Mouse (Mus musculus) heart, embryonic 13.5 days (tissue): ENCODE measurements around the gene Akap17b. TPM values are rescaled to one million over a fixed set of nuclear protein-coding genes. Genes with fewer than 3 reads are reported as not detected.

Experiments
- ATAC-seq: fragments of 200-750 bp; cut with Nextera tagmentation; 2 replicates; pipeline ENCODE4 v1.8.0; 2017; ENCODE audit warnings: moderate TSS enrichment; ENCODE audit not compliant: insufficient number of reproducible peaks, low FRiP score, low TSS enrichment; ENCODE audit errors: extremely low read depth
- H3K27ac ChIP-seq: fragments of 300-500 bp; sonication (generic); replicated peaks from 2 replicates; pipeline ENCODE4 v1.5.1; 2015; ENCODE audit warnings: moderate library complexity, mild to moderate bottlenecking, inconsistent platforms
- H3K27me3 ChIP-seq: fragments of 300-500 bp; sonication (generic); replicated peaks from 2 replicates; pipeline ENCODE4 v1.6.1; 2015; ENCODE audit warnings: mild to moderate bottlenecking, inconsistent platforms
- H3K36me3 ChIP-seq: fragments of 300-500 bp; sonication (generic); 2 replicates; pipeline ENCODE4 v1.6.1; 2015; ENCODE audit warnings: mild to moderate bottlenecking, inconsistent platforms
- H3K4me1 ChIP-seq: fragments of 300-500 bp; sonication (generic); 2 replicates; pipeline ENCODE4 v1.6.1; 2015; ENCODE audit warnings: inconsistent platforms
- H3K4me2 ChIP-seq: fragments of 300-500 bp; sonication (generic); 2 replicates; pipeline ENCODE4 v1.6.1; 2015; ENCODE audit warnings: inconsistent platforms, mild to moderate bottlenecking, moderate library complexity
- H3K4me3 ChIP-seq: fragments of 300-500 bp; sonication (generic); 2 replicates; pipeline ENCODE4 v1.5.1; 2015; ENCODE audit warnings: moderate library complexity, mild to moderate bottlenecking, inconsistent platforms
- H3K9ac ChIP-seq: fragments of 300-500 bp; sonication (generic); 2 replicates; pipeline ENCODE4 v1.6.1; 2015; ENCODE audit warnings: inconsistent platforms, mild to moderate bottlenecking, moderate library complexity
- H3K9me3 ChIP-seq: fragments of 300-500 bp; sonication (generic); 2 replicates; pipeline ENCODE4 v1.6.1; 2016; ENCODE audit warnings: inconsistent platforms
- WGBS: fragments of 180-500 bp; shearing (Covaris S2); methylation state at CpG from one replicate; pipeline ENCODE4 v1.1.7; 2015; ENCODE audit warnings: mixed read lengths; 5-methylcytosine and 5-hydroxymethylcytosine counted together
- polyA plus RNA-seq: library from polyadenylated mRNA; unstranded; fragments of >200 nt; fragmentation: Nextera tagmentation; extraction: Ambion mirVana; gene quantifications from 2 replicates; pipeline ENCODE4 v1.2.1, GENCODE M21; 2015

Gene Akap17b
- 1.4 and 1.5 TPM in 2 replicates for polyA plus RNA-seq

GRCm38 (mm10) chrX:36644657-36645551 lies at the start of gene Akap17b:
TSS of gene Akap17b (minus strand) at chrX:36645395.
- Histone ChIP-seq H3K27ac (peak within 1 kb of the TSS; percentile 63), H3K36me3 (no peaks in the 10 kb centered on the region), H3K4me2 (peak within 1 kb of the TSS; percentile 66), H3K9me3 (no peaks in the 10 kb centered on the region), H3K9ac (peak within 1 kb of the TSS; percentile 81), H3K4me3 (peak within 1 kb of the TSS; percentile 72), H3K4me1 (no peaks in the 10 kb centered on the region), H3K27me3 (no peaks in the 10 kb centered on the region)
- 11% methylated on average over 46 of the region's 60 CpGs for WGBS
- peak; percentile 84 for ATAC-seq

DNA sequence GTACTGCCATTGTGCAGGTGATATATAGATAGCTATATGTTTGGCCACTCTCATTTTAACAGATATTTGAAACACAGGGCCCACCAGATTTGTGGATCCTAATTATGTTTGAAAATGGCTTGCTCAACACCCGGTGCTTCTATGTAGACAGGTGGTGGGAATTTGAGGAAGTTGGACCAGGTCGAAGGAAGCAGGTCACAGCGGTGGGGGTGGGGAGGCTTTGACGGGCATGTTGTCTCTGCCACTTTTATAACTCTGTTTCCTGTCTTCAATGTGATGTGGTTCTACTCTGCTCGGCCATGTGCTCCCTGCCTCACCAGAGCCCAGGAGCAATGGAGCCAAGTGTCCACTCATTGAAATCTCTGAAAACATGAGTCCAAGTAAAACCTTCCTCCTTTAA lies 46.2 kb upstream of the Akap17b start:
- Histone ChIP-seq H3K4me3 (no peak overlapping the region), H3K4me1 (no peaks in the 10 kb centered on the region), H3K9ac (no peak overlapping the region), H3K4me2 (no peak overlapping the region), H3K27me3 (no peaks in the 10 kb centered on the region), H3K36me3 (no peaks in the 10 kb centered on the region), H3K9me3 (no peaks in the 10 kb centered on the region), H3K27ac (no peak overlapping the region)
- no peak for ATAC-seq
- WGBS = 77% methylated on average over 5 of the region's 5 CpGs

GRCm38 (mm10) chrX:36689655-36690054 lies 44.5 kb upstream of the Akap17b start:
- H3K27ac ChIP-seq = no peak overlapping the region
- H3K4me1 ChIP-seq = no peaks in the 10 kb centered on the region
- no peak overlapping the region for H3K4me2 ChIP-seq
- H3K9me3 ChIP-seq = no peaks in the 10 kb centered on the region
- no peak overlapping the region for H3K9ac ChIP-seq
- H3K27me3 ChIP-seq = no peaks in the 10 kb centered on the region
- ATAC-seq = no peak
- no peak overlapping the region for H3K4me3 ChIP-seq
- H3K36me3 ChIP-seq = no peaks in the 10 kb centered on the region

DNA sequence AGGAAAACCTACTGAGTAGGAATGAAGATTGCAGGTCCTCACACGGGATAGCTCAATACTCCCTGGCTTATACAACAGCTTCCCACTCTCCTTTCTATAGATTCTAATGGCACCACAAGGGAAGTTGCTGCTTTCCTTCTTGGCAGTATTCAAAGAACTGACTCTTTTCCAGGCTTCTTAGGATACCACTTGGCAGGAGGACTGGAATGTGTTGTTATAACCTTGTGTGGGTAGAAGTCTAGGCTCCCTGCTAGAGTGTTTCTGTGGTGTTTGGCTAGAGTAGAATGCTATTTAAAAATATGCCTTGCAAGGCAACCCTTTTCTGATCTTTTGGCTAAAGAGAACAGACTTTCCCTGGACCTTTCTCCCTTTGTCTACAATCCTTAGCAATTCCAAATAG lies 31.6 kb upstream of the Akap17b start:
- Histone ChIP-seq H3K36me3 (no peaks in the 10 kb centered on the region), H3K27me3 (no peaks in the 10 kb centered on the region), H3K9ac (no peak overlapping the region), H3K27ac (no peak overlapping the region), H3K4me1 (no peaks in the 10 kb centered on the region), H3K9me3 (no peaks in the 10 kb centered on the region), H3K4me2 (no peak overlapping the region), H3K4me3 (no peak overlapping the region)
- ATAC-seq = no peak
- 38% methylated on average over 1 of the region's 1 CpGs for WGBS

- Histone ChIP-seq H3K4me3 (no peak overlapping the region), H3K4me1 (no peaks in the 10 kb centered on the region), H3K36me3 (no peaks in the 10 kb centered on the region), H3K9ac (no peak overlapping the region), H3K27me3 (no peaks in the 10 kb centered on the region), H3K4me2 (no peak overlapping the region), H3K9me3 (no peaks in the 10 kb centered on the region), H3K27ac (no peak overlapping the region)
- no peak for ATAC-seq
- WGBS = 64% methylated on average over 2 of the region's 2 CpGs
Measured at GRCm38 (mm10) chrX:36672708-36673107, 27.5 kb upstream of the Akap17b start.

DNA sequence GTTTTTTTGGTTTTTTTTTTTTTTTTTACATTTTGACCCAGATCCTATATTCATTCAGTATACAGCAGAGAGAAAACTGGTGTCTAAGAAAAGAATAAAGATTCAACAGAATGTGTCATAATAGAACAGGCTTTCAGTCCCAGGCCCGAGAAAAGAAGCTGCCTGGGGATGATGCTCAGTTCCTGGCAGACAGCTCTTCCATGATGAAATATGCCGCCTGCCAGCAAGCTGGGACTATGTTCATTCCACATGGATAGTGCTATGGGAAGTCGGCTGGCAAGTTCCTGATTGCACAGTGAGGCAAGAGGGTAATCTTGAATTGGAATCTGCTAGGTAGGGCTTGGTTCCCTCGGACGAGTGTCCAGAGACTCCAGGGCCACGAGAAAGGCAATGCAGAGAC lies 5.1 kb downstream of the Akap17b start:
- Histone ChIP-seq H3K4me2 (no peak overlapping the region), H3K4me1 (no peaks in the 10 kb centered on the region), H3K27me3 (no peaks in the 10 kb centered on the region), H3K36me3 (no peaks in the 10 kb centered on the region), H3K27ac (no peak overlapping the region), H3K9me3 (no peaks in the 10 kb centered on the region), H3K4me3 (no peak overlapping the region), H3K9ac (no peak overlapping the region)
- WGBS = 64% methylated on average over 6 of the region's 6 CpGs
- ATAC-seq = no peak

- no peak for ATAC-seq
- WGBS = 3% methylated on average over 1 of the region's 1 CpGs
- Histone ChIP-seq H3K4me2 (no peak overlapping the region), H3K36me3 (0 out of 2 replicates have a peak, but pooled peaks cover 2% of the 10 kb centered on the region), H3K4me3 (no peak overlapping the region), H3K9me3 (no peaks in the 10 kb centered on the region), H3K9ac (no peak overlapping the region), H3K4me1 (no peaks in the 10 kb centered on the region), H3K27ac (no peak overlapping the region), H3K27me3 (no peaks in the 10 kb centered on the region)
Measured at GRCm38 (mm10) chrX:36630771-36631170, 14.4 kb downstream of the Akap17b start.

DNA sequence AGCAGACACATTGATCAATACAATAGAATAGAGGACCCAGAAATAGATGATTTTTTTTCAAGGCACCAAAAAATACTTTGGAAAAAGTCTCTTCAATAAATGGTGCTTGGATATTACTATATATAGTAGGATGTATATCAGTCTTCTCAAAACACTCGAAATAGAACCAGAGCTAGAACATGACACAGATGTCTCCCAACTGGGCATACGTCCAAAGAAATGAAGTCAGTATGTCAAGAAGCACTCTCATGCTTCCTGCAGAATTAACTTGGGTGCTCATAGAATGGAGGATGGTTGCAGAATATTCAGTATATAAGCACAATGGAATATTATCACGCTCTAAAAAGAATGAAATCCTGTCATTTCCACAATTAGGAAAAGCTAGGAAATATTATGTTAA lies 17.1 kb downstream of the Akap17b start:
- 37% methylated on average over 3 of the region's 3 CpGs for WGBS

GRCm38 (mm10) chrX:36609117-36609516 lies 36.1 kb downstream of the Akap17b start:
- Histone ChIP-seq H3K36me3 (peaks cover 30% of the 10 kb centered on the region), H3K4me1 (no peaks in the 10 kb centered on the region), H3K27ac (no peak overlapping the region), H3K9ac (no peak overlapping the region), H3K27me3 (no peaks in the 10 kb centered on the region), H3K4me3 (no peak overlapping the region), H3K4me2 (no peak overlapping the region), H3K9me3 (no peaks in the 10 kb centered on the region)
- WGBS = 80% methylated on average over 2 of the region's 2 CpGs
- no peak for ATAC-seq

More for the DNA sequence above, 17.1 kb downstream of the Akap17b start:
- Histone ChIP-seq H3K4me2 (no peak overlapping the region), H3K9me3 (no peaks in the 10 kb centered on the region), H3K27me3 (no peaks in the 10 kb centered on the region), H3K4me3 (no peak overlapping the region), H3K4me1 (no peaks in the 10 kb centered on the region), H3K27ac (0 out of 2 replicates have a peak overlapping the region, but pooled peaks have one; percentile 24), H3K9ac (no peak overlapping the region), H3K36me3 (no peaks in the 10 kb centered on the region)
- no peak for ATAC-seq

- H3K9ac ChIP-seq = no peak overlapping the region
- no peak overlapping the region for H3K4me2 ChIP-seq
- H3K36me3 ChIP-seq = peaks cover 45% of the 10 kb centered on the region
- no peak overlapping the region for H3K27ac ChIP-seq
- peaks cover 5% of the 10 kb centered on the region; the same call in 1 of the 2 replicates for H3K4me1 ChIP-seq
- 83% methylated on average over 4 of the region's 4 CpGs for WGBS
- no peaks in the 10 kb centered on the region for H3K27me3 ChIP-seq
- no peaks in the 10 kb centered on the region for H3K9me3 ChIP-seq
- ATAC-seq = no peak
- no peak overlapping the region for H3K4me3 ChIP-seq
Measured at GRCm38 (mm10) chrX:36604040-36604439, 41.2 kb downstream of the Akap17b start.

DNA sequence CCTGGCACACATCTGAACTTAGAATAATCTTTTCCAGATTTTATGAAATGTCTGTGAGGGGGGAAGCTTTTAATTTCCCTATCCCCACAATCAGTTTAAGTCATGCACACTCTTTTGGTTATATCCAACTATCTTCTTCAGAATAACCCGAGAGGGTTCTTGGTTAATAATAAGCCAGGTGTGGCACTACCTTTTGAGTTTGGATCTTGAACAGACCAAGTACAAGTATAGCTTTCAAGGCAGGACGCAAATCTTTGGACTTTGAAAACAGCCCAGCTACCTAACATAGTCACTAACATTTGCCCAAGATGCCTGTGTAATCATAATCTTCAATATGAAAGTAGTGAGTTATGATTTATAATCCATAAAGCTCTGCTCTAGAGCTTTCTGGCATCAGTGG lies 42.3 kb downstream of the Akap17b start:
- H3K36me3 ChIP-seq = peaks cover 45% of the 10 kb centered on the region
- no peaks in the 10 kb centered on the region for H3K27me3 ChIP-seq
- no peak overlapping the region for H3K27ac ChIP-seq
- no peak overlapping the region for H3K9ac ChIP-seq
- H3K4me3 ChIP-seq = no peak overlapping the region
- H3K4me1 ChIP-seq = peaks cover 5% of the 10 kb centered on the region; the same call in 1 of the 2 replicates
- no peaks in the 10 kb centered on the region for H3K9me3 ChIP-seq
- no peak overlapping the region for H3K4me2 ChIP-seq
- 88% methylated on average over 2 of the region's 2 CpGs for WGBS
- no peak for ATAC-seq

- Histone ChIP-seq H3K4me2 (peak overlapping the region; percentile 68), H3K4me3 (no peak overlapping the region), H3K9me3 (no peaks in the 10 kb centered on the region), H3K27me3 (no peaks in the 10 kb centered on the region), H3K9ac (no peak overlapping the region), H3K27ac (no peak overlapping the region; the same call in 1 of the 2 replicates), H3K36me3 (peaks cover 28% of the 10 kb centered on the region), H3K4me1 (peaks cover 11% of the 10 kb centered on the region; the same call in 1 of the 2 replicates)
- WGBS = 82% methylated on average over 8 of the region's 8 CpGs
- no peak for ATAC-seq
Measured at GRCm38 (mm10) chrX:36600066-36600465, 45.1 kb downstream of the Akap17b start.
